Mouse (Mus musculus): ENCODE data around the gene Gm8914. TPM values are rescaled to one million over a fixed set of nuclear protein-coding genes. Genes with fewer than 3 reads are reported as not detected.
"Not testable (repeated sequence)": the region's sequence is repeated elsewhere in the genome, so short reads cannot be mapped to it uniquely, and the experiment has no call there.

The Gm8914 gene
- not detected in 2 replicates for total RNA-seq (2014; rRNA removed)
- polyA plus RNA-seq (2015; fragmentation: Nextera tagmentation; extraction: Ambion mirVana), result not detected in 2 replicates

GRCm38 (mm10) chrX:91479826-91480225 is at the start of gene Gm8914:
Gm8914 (plus strand) TSS chrX:91480126.
- H3K27ac ChIP-seq; H3K4me3 ChIP-seq (ENCODE audit: low read length); DNase-seq (ENCODE audit: low spot score); ATAC-seq; H3K9me3 ChIP-seq (ENCODE audit: low read length); H3K9ac ChIP-seq (replicated peaks; ENCODE audit: low read length); H3K4me1 ChIP-seq (ENCODE audit: insufficient read depth, low read length); H3K27me3 ChIP-seq (ENCODE audit: insufficient read depth, low read length); H3K36me3 ChIP-seq (ENCODE audit: insufficient read depth, low read length); H3K4me2 ChIP-seq (ENCODE audit: low read depth, low read length): not testable (repeated sequence)
- no CpG with 5 or more reads among the region's 5 CpGs for WGBS

Other genes starting within 250 kb of the Gm8914 start
- gene Mageb2, start 148.4 kb upstream of the Gm8914 start, total RNA-seq (2014; rRNA removed), result not detected in 2 replicates
- gene Mageb2, start 148.4 kb upstream of the Gm8914 start, polyA plus RNA-seq (2015; fragmentation: Nextera tagmentation; extraction: Ambion mirVana), result not detected in 2 replicates
- gene Gm5072, start 87.6 kb upstream of the Gm8914 start, total RNA-seq (2014; rRNA removed), result not detected in 2 replicates
- gene Gm5072, start 87.6 kb upstream of the Gm8914 start, polyA plus RNA-seq (2015; fragmentation: Nextera tagmentation; extraction: Ambion mirVana), result not detected in 2 replicates
- gene 1700084M14Rik, start 95.8 kb downstream of the Gm8914 start, total RNA-seq (2014; rRNA removed), result not detected in 2 replicates
- gene 1700084M14Rik, start 95.8 kb downstream of the Gm8914 start, polyA plus RNA-seq (2015; fragmentation: Nextera tagmentation; extraction: Ambion mirVana), result not detected in 2 replicates
- gene Gm14781, start 152.1 kb downstream of the Gm8914 start, total RNA-seq (2014; rRNA removed), result not detected in 2 replicates
- gene Gm14781, start 152.1 kb downstream of the Gm8914 start, polyA plus RNA-seq (2015; fragmentation: Nextera tagmentation; extraction: Ambion mirVana), result not detected in 2 replicates